Mouse (Mus musculus): Measurements from ENCODE around the gene Map3k6. TPM values are rescaled to one million over a fixed set of nuclear protein-coding genes. Genes with fewer than 3 reads are reported as not detected.
A peak's percentile ranks its signal among the peaks of the same experiment; 100 is the strongest.

The Map3k6 gene
- polyA plus RNA-seq, 1 experiment = 8.1 TPM

- H3K27ac ChIP-seq (replicated peaks; ENCODE audit: low read depth, low read length) = peak within 1 kb of the TSS; percentile 90
- peaks cover 6% of the 10 kb centered on the region; the same call in 1 of the 2 replicates for H3K4me1 ChIP-seq (ENCODE audit: control insufficient read depth, insufficient read depth, insufficient read length, low read length)
- peak within 1 kb of the TSS; percentile 95 for H3K4me3 ChIP-seq (ENCODE audit: insufficient read depth, low read depth, low read length)
Observed at GRCm38 (mm10) chr4:133277104-133278026, 36.7 kb downstream of the Map3k6 start, which contains the start of gene Tmem222. Tmem222 (minus strand) TSS chr4:133277792.

GRCm38 (mm10) chr4:133278067-133278466 lies 37.4 kb downstream of the Map3k6 start:
- H3K27ac ChIP-seq (replicated peaks; ENCODE audit: low read depth, low read length) = peak overlapping the region; percentile 90
- H3K4me1 ChIP-seq (ENCODE audit: control insufficient read depth, insufficient read depth, insufficient read length, low read length) = peaks cover 6% of the 10 kb centered on the region; the same call in 1 of the 2 replicates
- peak overlapping the region; percentile 95 for H3K4me3 ChIP-seq (ENCODE audit: insufficient read depth, low read depth, low read length)

- Histone ChIP-seq H3K4me3 (ENCODE audit: insufficient read depth, low read depth, low read length) (no peak overlapping the region), H3K4me1 (ENCODE audit: control insufficient read depth, insufficient read depth, insufficient read length, low read length) (peaks cover 6% of the 10 kb centered on the region; the same call in 1 of the 2 replicates), H3K27ac (replicated peaks; ENCODE audit: low read depth, low read length) (peak overlapping the region; percentile 90)
Observed at GRCm38 (mm10) chr4:133278482-133278881, 37.9 kb downstream of the Map3k6 start.

GRCm38 (mm10) chr4:133281513-133281912 lies 40.9 kb downstream of the Map3k6 start:
- Histone ChIP-seq H3K4me1 (ENCODE audit: control insufficient read depth, insufficient read depth, insufficient read length, low read length) (peaks cover 4% of the 10 kb centered on the region; the same call in 1 of the 2 replicates), H3K4me3 (ENCODE audit: insufficient read depth, low read depth, low read length) (no peak overlapping the region), H3K27ac (replicated peaks; ENCODE audit: low read depth, low read length) (no peak overlapping the region)

- peaks cover 4% of the 10 kb centered on the region; the same call in 1 of the 2 replicates for H3K4me1 ChIP-seq (ENCODE audit: control insufficient read depth, insufficient read depth, insufficient read length, low read length)
- H3K27ac ChIP-seq (replicated peaks; ENCODE audit: low read depth, low read length) = no peak overlapping the region
- H3K4me3 ChIP-seq (ENCODE audit: insufficient read depth, low read depth, low read length) = no peak overlapping the region
Observed at GRCm38 (mm10) chr4:133281951-133282481, 41.4 kb downstream of the Map3k6 start.

- H3K4me3 ChIP-seq (ENCODE audit: insufficient read depth, low read depth, low read length) = no peak overlapping the region
- peaks cover 4% of the 10 kb centered on the region; the same call in 1 of the 2 replicates for H3K4me1 ChIP-seq (ENCODE audit: control insufficient read depth, insufficient read depth, insufficient read length, low read length)
- H3K27ac ChIP-seq (replicated peaks; ENCODE audit: low read depth, low read length) = no peak overlapping the region
Observed at GRCm38 (mm10) chr4:133282656-133283055, 42.0 kb downstream of the Map3k6 start.

GRCm38 (mm10) chr4:133285299-133285698 lies 44.7 kb downstream of the Map3k6 start:
- H3K4me3 ChIP-seq (ENCODE audit: insufficient read depth, low read depth, low read length) = no peak overlapping the region
- H3K4me1 ChIP-seq (ENCODE audit: control insufficient read depth, insufficient read depth, insufficient read length, low read length) = no peaks in the 10 kb centered on the region
- H3K27ac ChIP-seq (replicated peaks; ENCODE audit: low read depth, low read length) = no peak overlapping the region

- Histone ChIP-seq H3K27ac (replicated peaks; ENCODE audit: low read depth, low read length) (no peak overlapping the region), H3K4me3 (ENCODE audit: insufficient read depth, low read depth, low read length) (no peak overlapping the region), H3K4me1 (ENCODE audit: control insufficient read depth, insufficient read depth, insufficient read length, low read length) (no peaks in the 10 kb centered on the region)
Observed at GRCm38 (mm10) chr4:133285950-133286349, 45.3 kb downstream of the Map3k6 start.

- no peak overlapping the region for H3K27ac ChIP-seq (replicated peaks; ENCODE audit: low read depth, low read length)
- H3K4me1 ChIP-seq (ENCODE audit: control insufficient read depth, insufficient read depth, insufficient read length, low read length) = no peaks in the 10 kb centered on the region
- H3K4me3 ChIP-seq (ENCODE audit: insufficient read depth, low read depth, low read length) = no peak overlapping the region
Observed at GRCm38 (mm10) chr4:133286476-133287077, 46.0 kb downstream of the Map3k6 start.

GRCm38 (mm10) chr4:133291255-133291654 lies 50.6 kb downstream of the Map3k6 start:
- H3K4me1 ChIP-seq (ENCODE audit: control insufficient read depth, insufficient read depth, insufficient read length, low read length) = no peaks in the 10 kb centered on the region
- H3K27ac ChIP-seq (replicated peaks; ENCODE audit: low read depth, low read length) = no peak overlapping the region
- no peak overlapping the region for H3K4me3 ChIP-seq (ENCODE audit: insufficient read depth, low read depth, low read length)

GRCm38 (mm10) chr4:133292405-133292804 lies 51.8 kb downstream of the Map3k6 start:
- H3K4me1 ChIP-seq (ENCODE audit: control insufficient read depth, insufficient read depth, insufficient read length, low read length) = no peaks in the 10 kb centered on the region
- H3K27ac ChIP-seq (replicated peaks; ENCODE audit: low read depth, low read length) = no peak overlapping the region
- no peak overlapping the region for H3K4me3 ChIP-seq (ENCODE audit: insufficient read depth, low read depth, low read length)

- Histone ChIP-seq H3K27ac (replicated peaks; ENCODE audit: low read depth, low read length) (no peak overlapping the region), H3K4me1 (ENCODE audit: control insufficient read depth, insufficient read depth, insufficient read length, low read length) (no peaks in the 10 kb centered on the region), H3K4me3 (ENCODE audit: insufficient read depth, low read depth, low read length) (no peak overlapping the region)
Observed at GRCm38 (mm10) chr4:133292901-133293843, 52.6 kb downstream of the Map3k6 start.

- no peak overlapping the region for H3K27ac ChIP-seq (replicated peaks; ENCODE audit: low read depth, low read length)
- no peaks in the 10 kb centered on the region for H3K4me1 ChIP-seq (ENCODE audit: control insufficient read depth, insufficient read depth, insufficient read length, low read length)
- no peak overlapping the region for H3K4me3 ChIP-seq (ENCODE audit: insufficient read depth, low read depth, low read length)
Observed at GRCm38 (mm10) chr4:133294084-133294483, 53.5 kb downstream of the Map3k6 start.

GRCm38 (mm10) chr4:133297360-133297759 lies 56.7 kb downstream of the Map3k6 start:
- H3K4me3 ChIP-seq (ENCODE audit: insufficient read depth, low read depth, low read length) = no peak overlapping the region
- H3K4me1 ChIP-seq (ENCODE audit: control insufficient read depth, insufficient read depth, insufficient read length, low read length) = no peaks in the 10 kb centered on the region
- no peak overlapping the region for H3K27ac ChIP-seq (replicated peaks; ENCODE audit: low read depth, low read length)
